Mouse (Mus musculus) myocyte (in vitro differentiated cells): ENCODE data around the gene Tollip. TPM values are rescaled to one million over a fixed set of nuclear protein-coding genes. Genes with fewer than 3 reads are reported as not detected.

Experiments used
- H3K27me3 ChIP-seq: one replicate; pipeline ENCODE4 v1.6.1; 2011; ENCODE audit not compliant: control insufficient read depth, insufficient read depth, insufficient read length
- H3K36me3 ChIP-seq: one replicate; pipeline ENCODE4 v1.6.1; 2011; ENCODE audit not compliant: control insufficient read depth, insufficient read depth
- H3K4me2 ChIP-seq: one replicate; pipeline ENCODE4 v1.6.1; 2011; ENCODE audit warnings: low read depth, control low read depth
- H3K4me3 ChIP-seq: one replicate; pipeline ENCODE4 v1.5.1; 2011; ENCODE audit warnings: mild to moderate bottlenecking, control low read depth, moderate library complexity
- H3K79me2 ChIP-seq: one replicate; pipeline ENCODE4 v1.6.1; 2011; ENCODE audit not compliant: control insufficient read depth, insufficient read depth
- H3ac ChIP-seq: one replicate; pipeline ENCODE4 v1.6.1; 2011; ENCODE audit not compliant: control insufficient read depth, insufficient read length
- CEBPB ChIP-seq: IDR thresholded peaks from 2 replicates; pipeline ENCODE4 v1.6.1; 2011; ENCODE audit warnings: mild to moderate bottlenecking, moderate library complexity; ENCODE audit not compliant: poor library complexity, insufficient read depth, severe bottlenecking
- E2F4 ChIP-seq: IDR thresholded peaks from one replicate; pipeline ENCODE4 v1.6.1; 2011; ENCODE audit warnings: mild to moderate bottlenecking, control low read depth, moderate library complexity; ENCODE audit not compliant: insufficient read depth
- MAX ChIP-seq: IDR thresholded peaks from one replicate; pipeline ENCODE4 v1.6.1; 2011; ENCODE audit warnings: low read depth, mild to moderate bottlenecking, control low read depth
- MYOD1 ChIP-seq, 3 experiments: IDR thresholded peaks; one replicate each; pipeline ENCODE4 v1.6.1; 2011; ENCODE audit warnings: control low read depth in 2 of 3, low read depth in 2 of 3, mild to moderate bottlenecking in 2 of 3, moderate library complexity in 1 of 3; ENCODE audit not compliant: insufficient read length in 2 of 3, control insufficient read depth in 1 of 3
- MYOG ChIP-seq, 3 experiments: IDR thresholded peaks; one replicate each; pipeline ENCODE4 v1.6.1; 2011; ENCODE audit warnings: control low read depth in 2 of 3, low read depth in 2 of 3, mild to moderate bottlenecking in 2 of 3; ENCODE audit not compliant: insufficient read length in 2 of 3, control insufficient read depth in 1 of 3, insufficient read depth in 1 of 3
- POLR2A ChIP-seq: IDR thresholded peaks from one replicate; pipeline ENCODE4 v1.6.1; 2011; ENCODE audit warnings: low read depth, mild to moderate bottlenecking, control low read depth, moderate library complexity; ENCODE audit not compliant: insufficient read length
- POLR2AphosphoS2 ChIP-seq: IDR thresholded peaks from one replicate; pipeline ENCODE4 v1.6.1; 2011; ENCODE audit warnings: low read depth, control low read depth; ENCODE audit not compliant: insufficient read length
- REST ChIP-seq: IDR thresholded peaks from one replicate; pipeline ENCODE4 v1.6.1; 2011; ENCODE audit warnings: mild to moderate bottlenecking, control low read depth, moderate library complexity; ENCODE audit not compliant: insufficient read depth, insufficient read length
- SRF ChIP-seq: IDR thresholded peaks from one replicate; pipeline ENCODE4 v1.6.1; 2011; ENCODE audit warnings: low read depth; ENCODE audit not compliant: control insufficient read depth, insufficient read length
- TCF12 ChIP-seq: IDR thresholded peaks from one replicate; pipeline ENCODE4 v1.6.1; 2011; ENCODE audit warnings: mild to moderate bottlenecking, control low read depth; ENCODE audit not compliant: poor library complexity, insufficient read depth, severe bottlenecking
- TCF3 ChIP-seq: IDR thresholded peaks from one replicate; pipeline ENCODE4 v1.6.1; 2011; ENCODE audit warnings: low read depth, control low read depth; ENCODE audit not compliant: insufficient read length
- USF1 ChIP-seq: IDR thresholded peaks from one replicate; pipeline ENCODE4 v1.6.1; 2011; ENCODE audit warnings: low read depth, mild to moderate bottlenecking, control low read depth, moderate library complexity
- polyA plus RNA-seq: library from polyadenylated mRNA; unstranded; fragments of >200 nt; fragmentation: generic; extraction: Trizol; gene quantifications from one replicate; pipeline ENCODE4 v1.2.1, GENCODE M21; 2012; ENCODE audit warnings: missing spikeins

The Tollip gene
- polyA plus RNA-seq, 1 experiment = 47.1 TPM

GRCm38 (mm10) chr7:141861046-141861445 lies 57.3 kb downstream of the Tollip start:
- Histone ChIP-seq H3K27me3 (peaks cover 47% of the 10 kb centered on the region), H3K36me3 (no peaks in the 10 kb centered on the region), H3K4me3 (no peak overlapping the region), H3K79me2 (no peaks in the 10 kb centered on the region), H3ac (no peak overlapping the region), H3K4me2 (no peak overlapping the region)
- TF ChIP-seq MYOD1 (IDR thresholded peaks at IDR 0.05; ENCODE audit: control insufficient read depth in 1 of 3, insufficient read length in 2 of 3, low read depth in 2 of 3) = no peak
- TF ChIP-seq SRF = no peak
- TF ChIP-seq E2F4 = no peak

- no peaks in the 10 kb centered on the region for H3K79me2 ChIP-seq
- H3K4me2 ChIP-seq = no peak overlapping the region
- H3ac ChIP-seq = no peak overlapping the region
- TF ChIP-seq POLR2A = no peak
- no peak for TF ChIP-seq SRF
- no peak for TF ChIP-seq MYOG (IDR thresholded peaks at IDR 0.05; ENCODE audit: control insufficient read depth in 1 of 3, insufficient read depth in 1 of 3, insufficient read length in 2 of 3, low read depth in 2 of 3)
- TF ChIP-seq POLR2AphosphoS2 = no peak
- TF ChIP-seq MYOD1 (IDR thresholded peaks at IDR 0.05; ENCODE audit: control insufficient read depth in 1 of 3, insufficient read length in 2 of 3, low read depth in 2 of 3) = no peak
- no peak for TF ChIP-seq USF1
- H3K36me3 ChIP-seq = no peaks in the 10 kb centered on the region
- H3K27me3 ChIP-seq = peaks cover 39% of the 10 kb centered on the region
- no peak overlapping the region for H3K4me3 ChIP-seq
Observed at GRCm38 (mm10) chr7:141840354-141840753, 78.0 kb downstream of the Tollip start.

GRCm38 (mm10) chr7:141838779-141839178 lies 79.5 kb downstream of the Tollip start, which contains the start of gene Muc5b:
TSS of gene Muc5b (plus strand) at chr7:141839070.
- no peak within 1 kb of the TSS for H3K4me2 ChIP-seq
- H3K36me3 ChIP-seq = no peaks in the 10 kb centered on the region
- no peak within 1 kb of the TSS for H3ac ChIP-seq
- no peak within 1 kb of the TSS for H3K4me3 ChIP-seq
- H3K79me2 ChIP-seq = no peaks in the 10 kb centered on the region
- peaks cover 24% of the 10 kb centered on the region for H3K27me3 ChIP-seq
- TF ChIP-seq TCF12 (no peak), CEBPB (no peak), MAX (no peak), TCF3 (no peak), REST (no peak), POLR2A (no peak), MYOD1 (IDR thresholded peaks at IDR 0.05; ENCODE audit: control insufficient read depth in 1 of 3, insufficient read length in 2 of 3, low read depth in 2 of 3) (no peak), POLR2AphosphoS2 (no peak), USF1 (no peak), SRF (no peak), E2F4 (no peak), MYOG (IDR thresholded peaks at IDR 0.05; ENCODE audit: control insufficient read depth in 1 of 3, insufficient read depth in 1 of 3, insufficient read length in 2 of 3, low read depth in 2 of 3) (no peak)

- no peak overlapping the region for H3K4me3 ChIP-seq
- H3K36me3 ChIP-seq = no peaks in the 10 kb centered on the region
- no peak overlapping the region for H3K4me2 ChIP-seq
- no peaks in the 10 kb centered on the region for H3K79me2 ChIP-seq
- H3K27me3 ChIP-seq = peaks cover 2% of the 10 kb centered on the region
- H3ac ChIP-seq = no peak overlapping the region
- TF ChIP-seq POLR2AphosphoS2 (no peak), TCF3 (no peak), MYOD1 (IDR thresholded peaks at IDR 0.05; ENCODE audit: control insufficient read depth in 1 of 3, insufficient read length in 2 of 3, low read depth in 2 of 3) (no peak)
Observed at GRCm38 (mm10) chr7:141836423-141836822, 81.9 kb downstream of the Tollip start.

GRCm38 (mm10) chr7:141835941-141836340 lies 82.4 kb downstream of the Tollip start:
- no peaks in the 10 kb centered on the region for H3K36me3 ChIP-seq
- H3ac ChIP-seq = no peak overlapping the region
- no peaks in the 10 kb centered on the region for H3K27me3 ChIP-seq

More at GRCm38 (mm10) chr7:141835941-141836340, 82.4 kb downstream of the Tollip start:
- TF ChIP-seq MYOD1 (IDR thresholded peaks at IDR 0.05; ENCODE audit: control insufficient read depth in 1 of 3, insufficient read length in 2 of 3, low read depth in 2 of 3) (peak in 1 of 3 experiments; percentile 64), TCF12 (no peak), MYOG (IDR thresholded peaks at IDR 0.05; ENCODE audit: control insufficient read depth in 1 of 3, insufficient read depth in 1 of 3, insufficient read length in 2 of 3, low read depth in 2 of 3) (peak in 2 of 3 experiments; percentile 19 to 75)
- Histone ChIP-seq H3K4me2 (no peak overlapping the region), H3K79me2 (no peaks in the 10 kb centered on the region), H3K4me3 (no peak overlapping the region)

Other genes with a start within 250 kb of the Tollip start
- not detected for gene Muc2, start 228.2 kb downstream of the Tollip start, polyA plus RNA-seq
- gene Muc5ac, start 129.5 kb downstream of the Tollip start, polyA plus RNA-seq = not detected
- gene Muc5b, start 79.4 kb downstream of the Tollip start, polyA plus RNA-seq = 0.01 TPM
- 0.05 TPM for gene Brsk2, start 31.2 kb upstream of the Tollip start, polyA plus RNA-seq
- gene Mob2, start 142.6 kb upstream of the Tollip start, polyA plus RNA-seq = 39.2 TPM
- gene Dusp8, start 177.3 kb upstream of the Tollip start, polyA plus RNA-seq = 9.1 TPM
- not detected for gene Gm45618, start 202.2 kb upstream of the Tollip start, polyA plus RNA-seq
- not detected for gene Gm39115, start 217.5 kb upstream of the Tollip start, polyA plus RNA-seq
- gene Gm45337, start 226.1 kb upstream of the Tollip start, polyA plus RNA-seq = not detected
- not detected for gene Gm29735, start 238.6 kb upstream of the Tollip start, polyA plus RNA-seq
- not detected for gene Gm4553, start 247.2 kb upstream of the Tollip start, polyA plus RNA-seq